Mouse (Mus musculus) urinary bladder, adult 18-20 months (tissue): Measurements from ENCODE around the gene Spop.
A peak's percentile ranks its signal among the peaks of the same experiment; 100 is the strongest.

ENCODE experiments used
- DNase-seq, 2 experiments: peaks; one replicate each; pipeline ENCODE4 v3.0.0; 2022; ENCODE audit warnings: low spot score in 2 of 2, mixed read lengths in 2 of 2

Spop gene

DNA sequence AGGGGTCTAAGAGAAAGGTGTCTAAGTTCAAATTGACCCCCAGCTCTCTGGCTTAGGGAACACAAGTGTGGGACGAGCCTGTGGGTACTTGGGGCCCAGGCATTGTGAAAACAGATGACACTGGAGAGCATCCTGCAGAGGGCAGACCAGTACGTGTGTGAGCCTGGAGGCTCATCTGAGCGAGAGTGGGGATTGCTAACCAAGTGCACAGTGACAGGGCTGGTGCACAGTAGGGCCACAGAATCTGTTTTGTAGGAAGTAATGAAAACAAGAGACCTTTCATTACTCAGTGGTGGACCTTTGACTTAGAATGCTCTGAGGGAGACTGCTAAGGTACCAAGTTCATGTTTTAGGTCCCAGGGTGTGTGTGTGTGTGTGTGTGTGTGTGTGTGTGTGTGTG lies 106.1 kb downstream of the Spop start:
- no peak for DNase-seq

DNA sequence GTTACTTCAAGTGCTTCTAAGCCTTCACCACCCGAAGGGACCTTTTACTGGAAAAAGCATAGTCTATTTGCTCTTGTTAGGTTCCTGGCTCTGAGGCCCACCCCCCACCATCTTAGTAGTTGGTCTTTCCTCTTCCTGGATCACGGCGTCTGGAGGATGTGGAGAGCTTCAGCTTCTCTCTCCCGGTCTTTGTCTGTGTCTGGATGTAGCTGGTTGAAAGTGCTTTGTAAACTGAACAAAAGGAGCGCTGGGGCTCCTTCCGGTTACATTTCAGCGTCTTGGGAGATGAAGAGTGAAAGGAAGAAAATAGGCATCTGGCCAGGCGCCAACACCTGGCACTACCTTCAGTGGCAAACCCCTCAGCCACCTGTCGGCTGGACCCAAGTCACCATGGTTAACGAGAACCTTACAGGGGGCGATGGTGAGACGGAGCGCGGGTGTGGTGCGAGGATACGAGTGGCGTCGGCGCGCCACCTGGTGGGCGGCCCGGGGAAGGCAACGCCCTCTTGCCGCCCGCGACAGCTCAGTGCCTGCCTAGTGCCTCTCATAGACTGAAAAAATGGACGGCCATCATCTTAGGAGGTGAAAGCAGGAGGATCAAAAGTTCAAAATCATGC lies 106.7 kb downstream of the Spop start:
- peak; percentile 74 to 78 for DNase-seq

DNA sequence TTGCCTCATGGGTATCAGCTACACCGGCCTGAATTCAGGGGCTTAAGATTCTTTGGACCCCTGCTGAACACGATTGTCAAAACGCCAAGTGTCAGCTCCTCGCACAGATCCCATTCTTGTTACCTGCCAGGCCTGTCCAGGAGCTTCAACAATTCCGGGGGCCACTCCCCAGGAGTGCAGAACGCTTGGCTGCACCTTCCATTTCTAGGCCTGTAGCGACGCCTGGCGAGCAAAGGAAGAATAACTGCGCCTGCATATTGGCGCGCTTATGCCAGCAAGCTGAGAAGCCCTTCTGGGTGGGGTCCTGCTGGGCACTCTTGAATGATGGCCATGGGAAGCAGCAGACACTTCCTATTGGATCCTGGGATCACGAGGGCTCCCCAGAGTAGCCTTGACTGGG lies 107.7 kb downstream of the Spop start:
- DNase-seq: peak; percentile 61 to 73

DNA sequence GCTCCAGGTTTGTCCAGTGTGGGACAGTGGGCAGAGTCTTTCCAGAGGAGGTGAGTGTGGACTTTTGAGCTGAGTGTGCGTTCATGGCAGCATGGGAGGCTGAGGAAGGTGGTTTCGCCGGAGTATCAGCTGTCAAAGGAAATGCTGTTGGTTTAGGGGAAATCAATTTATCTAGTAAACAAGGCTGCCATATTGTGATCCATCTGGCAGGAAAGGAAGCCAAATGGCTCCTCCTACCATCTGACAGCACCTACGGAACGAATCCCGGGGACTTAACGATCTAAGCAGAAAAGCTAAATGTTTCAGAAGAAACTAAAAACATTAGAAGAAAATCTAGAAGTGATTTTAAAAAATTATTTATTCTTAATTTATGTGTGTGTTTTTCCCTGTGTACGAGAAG lies 113.4 kb downstream of the Spop start:
- no peak for DNase-seq

DNA sequence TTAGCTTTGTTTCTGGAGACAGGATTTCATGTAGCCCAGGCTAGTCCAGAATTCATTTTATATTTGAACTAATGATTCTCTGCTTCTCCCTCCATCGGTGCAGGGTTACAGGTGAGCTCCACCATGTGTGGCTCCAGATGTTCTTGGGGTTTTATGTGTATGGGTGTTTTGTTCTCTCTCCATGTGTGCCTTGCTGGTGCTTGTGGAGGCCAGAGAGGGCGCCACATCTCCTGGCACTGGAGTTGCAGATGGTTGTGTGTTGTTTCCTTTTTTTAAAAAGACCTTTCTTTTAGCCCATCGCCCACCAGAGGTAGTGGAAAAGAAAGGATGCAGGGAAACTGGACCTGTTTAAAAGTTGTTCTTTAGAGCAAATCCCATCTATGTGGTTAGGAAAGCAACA lies 114.4 kb downstream of the Spop start:
- DNase-seq: no peak

DNA sequence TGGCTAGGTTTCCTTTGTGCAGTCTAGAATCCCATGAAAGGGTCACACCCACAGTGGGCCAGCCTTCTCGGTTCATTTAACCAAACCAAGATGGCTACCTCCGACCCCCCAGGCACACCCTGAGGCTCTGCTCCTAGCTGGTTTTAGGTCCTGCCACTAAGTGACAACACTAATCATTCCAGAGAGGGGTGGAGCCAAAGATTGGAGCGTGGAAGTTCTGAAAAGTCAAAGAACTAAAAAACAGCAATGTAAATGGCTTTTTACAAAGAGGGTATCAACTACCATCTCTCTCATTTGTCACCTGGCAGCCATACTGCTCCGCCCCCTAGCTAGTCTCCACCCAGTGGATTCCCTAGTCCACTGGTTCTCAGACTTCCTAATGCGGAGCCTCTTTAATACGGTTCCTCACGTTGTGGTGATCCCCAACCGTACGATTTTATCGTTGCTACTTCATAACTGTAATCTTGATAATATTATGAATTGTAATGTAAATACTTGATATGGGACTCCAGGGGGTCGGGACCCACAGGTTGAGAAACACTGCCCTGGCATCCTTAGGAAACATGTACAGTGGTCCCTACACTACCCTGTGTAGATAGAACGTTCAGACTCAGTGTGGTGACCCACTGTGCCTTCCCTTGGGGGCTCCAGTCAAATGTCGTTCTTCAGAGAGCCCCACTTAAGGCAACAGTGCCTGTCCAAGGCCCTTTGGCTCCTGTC lies 118.6 kb downstream of the Spop start:
- DNase-seq: no peak

DNA sequence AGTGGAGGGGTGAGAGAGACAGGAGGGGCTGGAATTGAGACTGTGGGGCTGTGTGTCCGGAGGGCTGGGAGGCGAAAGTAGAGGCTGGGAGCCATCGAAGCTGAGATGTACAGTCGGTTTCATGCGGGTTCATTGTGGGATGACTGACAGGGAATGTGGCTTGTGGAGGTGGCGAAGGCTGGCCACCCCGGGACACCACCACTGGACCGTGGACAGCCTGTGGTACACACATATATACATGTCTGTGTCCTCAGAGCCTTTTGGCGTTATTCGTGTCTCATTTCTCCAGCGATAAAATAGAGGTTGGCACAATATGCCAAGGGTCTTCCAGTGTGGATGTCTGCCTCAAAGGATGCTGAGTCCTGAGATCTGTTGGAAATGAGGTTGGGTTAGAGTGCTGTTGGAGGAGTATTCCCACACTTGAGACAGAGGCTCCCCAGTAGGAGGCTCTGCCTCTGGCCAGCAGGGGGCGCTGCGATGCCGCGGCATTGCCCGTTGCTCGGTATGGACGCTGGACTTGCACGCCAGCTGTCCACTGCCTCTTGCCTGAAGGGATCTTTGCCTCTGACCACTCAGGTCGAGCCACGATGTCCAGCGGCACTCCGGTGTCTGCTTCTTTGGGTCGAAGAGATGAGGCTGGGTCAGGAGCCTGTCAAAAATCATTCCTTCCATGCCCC lies 119.7 kb downstream of the Spop start:
- DNase-seq: peak; percentile 85 to 88

DNA sequence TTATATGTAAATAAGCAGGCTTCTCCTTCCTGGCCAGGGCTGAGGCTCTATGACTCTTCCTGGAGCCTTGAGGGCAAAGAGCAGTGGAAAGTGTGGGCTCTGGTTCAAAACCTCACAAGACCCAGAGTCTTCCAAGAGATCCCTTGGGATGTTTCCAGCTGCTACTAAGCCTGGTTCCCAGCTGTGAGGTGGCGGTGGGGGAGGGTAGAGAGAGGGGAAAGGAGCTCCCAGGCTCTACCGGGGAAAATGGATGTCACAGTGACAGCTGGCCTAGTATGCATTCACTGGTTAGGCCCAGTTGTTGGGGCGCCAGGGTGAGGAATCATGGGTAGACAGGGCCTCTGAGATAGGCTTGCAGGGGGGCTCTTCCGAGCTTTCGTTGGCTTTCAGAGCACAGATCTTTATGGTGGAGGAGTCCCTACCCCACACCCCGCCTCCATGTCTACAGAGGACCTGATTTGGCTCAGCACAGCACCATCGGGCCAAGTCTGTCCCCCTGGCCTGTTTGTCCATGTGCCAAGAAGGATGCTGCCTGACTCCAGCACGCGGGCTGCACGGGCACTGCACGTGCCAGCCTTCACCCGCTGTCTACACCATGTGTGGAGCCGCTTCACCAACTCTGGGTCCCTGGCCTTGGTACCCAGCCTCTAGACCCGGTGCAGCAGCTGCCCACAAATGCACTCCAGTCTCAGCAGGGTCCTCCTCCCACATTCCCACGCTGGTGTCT lies 124.7 kb downstream of the Spop start:
- no peak for DNase-seq

DNA sequence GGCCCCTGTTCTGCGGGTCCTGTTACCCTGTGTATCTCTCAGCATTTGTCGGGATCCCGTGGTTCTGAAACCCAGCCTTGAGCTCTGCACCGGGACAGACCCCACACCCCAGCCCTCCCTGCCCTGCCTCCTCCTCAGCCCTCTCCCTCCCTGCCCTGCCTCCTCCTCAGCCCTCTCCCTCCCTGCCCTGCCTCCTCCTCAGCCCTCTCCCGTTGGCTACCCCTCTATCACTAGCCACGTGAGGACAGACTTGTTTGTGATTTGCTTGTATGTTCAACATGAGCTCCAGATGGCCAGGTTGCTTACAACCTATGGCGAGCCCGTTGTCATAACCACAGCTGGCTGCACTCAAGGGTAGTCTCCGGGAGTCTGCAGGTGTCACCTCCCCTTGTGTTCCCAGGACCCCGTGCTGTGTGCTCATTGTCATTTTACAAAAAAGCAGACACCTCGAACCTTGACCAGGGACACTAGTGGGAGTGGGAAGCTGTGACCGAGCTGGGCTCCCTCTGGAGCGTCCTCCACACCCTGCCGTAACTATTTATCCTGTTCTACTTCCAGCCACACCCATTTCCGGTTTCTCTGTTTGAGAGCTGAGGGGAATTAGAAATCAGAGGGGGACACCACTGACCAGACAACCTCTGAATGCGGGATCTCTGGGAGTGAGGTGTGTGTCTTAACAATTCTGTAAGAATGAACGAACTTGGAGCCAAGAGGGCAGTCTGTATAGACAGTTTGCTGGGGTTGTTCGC lies 126.9 kb downstream of the Spop start:
- no peak for DNase-seq
